Mouse (Mus musculus) bone marrow, adult 2 months (tissue): ENCODE measurements at regions not wholly inside any gene's neighbourhood (a gene's known extent, or its start where the extent isn't known, plus 50 kb on each side); places are given as distances from the start of the nearest gene placed in this dataset.

Experiments used
- H3K27ac ChIP-seq: fragments of 200-500 bp; 2 replicates; pipeline ENCODE4 v1.5.1; 2012; ENCODE audit warnings: low read depth, mild to moderate bottlenecking, control low read depth, inconsistent platforms, low read length; ENCODE audit not compliant: control insufficient read depth, poor library complexity, insufficient read depth
- H3K4me1 ChIP-seq: fragments of 200-500 bp; 2 replicates; pipeline ENCODE4 v1.6.1; 2011; ENCODE audit warnings: low read length; ENCODE audit not compliant: control insufficient read depth, insufficient read depth
- H3K4me3 ChIP-seq: fragments of 200-500 bp; replicated peaks from 2 replicates; pipeline ENCODE3; 2011; ENCODE audit warnings: mild to moderate bottlenecking, low read depth, low read length, control low read depth; ENCODE audit not compliant: control insufficient read depth
- CTCF ChIP-seq: fragments of 200-500 bp; IDR thresholded peaks from 2 replicates; pipeline ENCODE4 v1.5.1; 2011; ENCODE audit warnings: low read length, control low read depth; ENCODE audit not compliant: control insufficient read depth, insufficient read depth
- POLR2A ChIP-seq: fragments of 200-500 bp; IDR thresholded peaks from 2 replicates; pipeline ENCODE4 v1.6.1; 2011; ENCODE audit warnings: low read depth, mild to moderate bottlenecking, control low read depth, low read length, borderline replicate concordance; ENCODE audit not compliant: control insufficient read depth
- WGBS: fragments of 180-500 bp; shearing (Covaris S2); methylation state at CpG from one replicate; pipeline ENCODE4 v1.1.7; 2018; 5-methylcytosine and 5-hydroxymethylcytosine counted together

DNA sequence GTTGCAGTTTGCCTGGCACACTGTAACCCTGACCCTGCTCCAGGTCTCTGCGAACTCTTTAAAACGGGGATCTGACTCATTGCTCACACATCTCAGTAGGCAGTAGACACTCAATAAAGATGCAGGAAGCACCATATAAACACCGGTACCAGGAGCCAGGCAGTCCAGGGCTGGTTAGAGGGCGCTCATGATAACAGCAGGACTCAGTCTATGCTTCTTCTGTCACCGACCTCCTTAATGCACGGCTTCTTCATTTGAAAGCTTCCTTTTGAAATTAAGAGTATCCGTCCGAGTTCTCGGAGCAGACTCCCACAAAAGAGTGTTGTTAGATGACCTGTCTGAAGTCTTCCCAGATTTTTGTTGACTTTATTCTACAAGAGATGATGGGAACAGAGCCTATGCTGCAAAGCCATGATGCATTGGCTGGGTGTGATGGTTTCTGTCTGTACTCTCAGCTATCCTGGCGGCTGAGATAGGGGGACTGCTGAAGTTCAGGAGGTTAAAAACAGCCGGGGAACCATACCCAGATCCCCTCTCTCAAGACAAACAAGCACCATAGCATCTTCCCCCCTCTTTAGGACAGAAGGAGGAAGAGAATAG is 62.5 kb upstream of the E2f3 start:
- Histone ChIP-seq H3K4me3 (no peak overlapping the region), H3K4me1 (no peaks in the 10 kb centered on the region), H3K27ac (no peak overlapping the region)
- TF ChIP-seq CTCF (no peak), POLR2A (no peak)
- WGBS = 82% methylated on average over 11 of the region's 11 CpGs

DNA sequence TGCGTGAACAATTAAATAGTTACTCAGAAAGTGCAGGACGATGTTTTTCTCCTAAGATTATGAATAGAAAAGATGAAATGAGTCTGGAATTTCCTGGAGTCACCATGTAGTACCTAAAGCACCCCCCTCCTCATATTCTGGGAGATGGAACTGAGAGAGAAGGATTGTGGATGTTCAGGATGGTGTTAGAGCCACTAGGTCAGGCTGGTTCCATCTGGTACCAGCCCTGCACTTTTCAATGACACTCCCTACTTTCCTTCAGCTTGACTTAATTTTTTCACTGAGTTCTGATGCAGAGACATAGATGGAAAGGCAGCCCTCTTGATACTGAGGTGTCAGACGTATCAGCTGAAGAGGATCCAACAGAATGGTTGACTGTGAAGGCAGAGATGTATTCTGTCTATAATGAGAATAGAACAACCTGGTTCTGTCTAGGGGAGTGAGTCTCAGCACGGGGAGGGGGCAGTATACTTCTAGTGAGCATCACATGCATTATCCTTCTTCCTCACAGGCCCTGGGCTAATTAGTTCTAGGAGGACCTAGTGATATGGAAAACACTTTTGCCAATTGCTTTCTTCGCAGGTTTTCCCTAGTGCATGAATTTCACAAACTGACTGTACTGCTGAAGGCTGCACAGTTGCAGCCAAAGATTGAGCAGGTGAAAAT is 60.8 kb upstream of the E2f3 start:
- no peaks in the 10 kb centered on the region for H3K4me1 ChIP-seq
- TF ChIP-seq CTCF (no peak), POLR2A (no peak)
- no peak overlapping the region for H3K27ac ChIP-seq
- 81% methylated on average over 5 of the region's 5 CpGs for WGBS
- H3K4me3 ChIP-seq = no peak overlapping the region

DNA sequence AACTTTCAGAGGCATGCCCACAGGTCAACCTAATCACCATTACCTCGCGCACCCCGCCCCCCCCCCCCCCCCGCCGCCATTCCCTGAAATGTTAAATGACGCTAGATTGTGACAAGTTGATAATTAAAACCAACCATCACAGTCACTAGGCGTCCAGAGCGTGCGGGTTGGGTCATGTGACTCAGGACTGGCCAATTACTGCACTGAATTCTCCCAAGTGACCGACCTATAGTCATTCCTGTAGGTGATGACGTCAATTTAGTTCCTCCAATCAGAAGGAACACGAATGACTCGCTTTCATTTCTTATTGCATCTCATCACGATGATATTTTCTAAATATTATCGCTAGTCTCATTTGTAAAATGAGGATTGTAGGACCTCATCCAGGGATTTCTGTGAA is 60.2 kb upstream of the E2f3 start:
- Histone ChIP-seq H3K4me3 (no peak overlapping the region), H3K27ac (no peak overlapping the region), H3K4me1 (no peaks in the 10 kb centered on the region)
- 76% methylated on average over 15 of the region's 15 CpGs for WGBS
- TF ChIP-seq POLR2A = no peak
- TF ChIP-seq CTCF = no peak

DNA sequence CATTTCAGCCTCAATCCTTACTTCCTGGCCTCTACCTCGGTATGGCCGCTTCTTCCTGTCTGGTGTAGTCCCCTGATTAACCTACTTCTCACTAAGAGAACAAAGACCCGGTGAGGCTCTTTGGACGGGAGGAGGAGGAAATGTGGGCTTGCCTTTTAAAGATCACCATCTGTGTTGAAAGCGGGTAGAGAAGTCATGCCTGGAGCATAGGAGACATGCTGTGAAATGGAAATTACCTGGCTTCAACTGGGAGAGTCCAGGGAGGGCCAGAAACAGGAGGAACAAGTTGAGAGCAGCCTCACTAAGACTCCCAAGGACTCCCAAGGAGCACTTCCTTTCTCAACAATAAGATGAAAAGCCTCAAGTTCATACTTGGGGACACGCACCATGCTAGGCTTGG is 59.4 kb upstream of the E2f3 start:
- WGBS = 30% methylated on average over 6 of the region's 6 CpGs
- no peak overlapping the region for H3K4me3 ChIP-seq
- no peaks in the 10 kb centered on the region; the same call in 1 of the 2 replicates for H3K4me1 ChIP-seq
- no peak overlapping the region for H3K27ac ChIP-seq
- TF ChIP-seq CTCF = no peak
- TF ChIP-seq POLR2A = no peak

DNA sequence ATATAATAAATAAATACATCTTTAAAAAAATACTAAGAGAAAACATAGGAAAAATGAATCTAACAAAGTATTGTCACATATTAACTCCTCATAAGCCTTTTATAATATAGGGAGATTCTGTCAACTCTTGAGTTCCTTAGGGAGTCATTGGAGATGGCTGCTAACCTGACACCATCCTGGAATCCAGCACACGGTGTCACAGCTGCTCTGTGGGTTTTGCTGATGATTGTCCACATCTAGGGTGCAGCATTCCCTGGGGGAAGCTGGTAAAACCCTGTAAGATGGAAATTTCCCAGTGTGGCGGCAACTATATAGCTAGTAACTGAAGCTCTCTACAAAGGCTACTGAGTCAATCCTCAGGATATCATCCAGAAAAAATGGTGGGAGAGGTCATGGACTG is 58.9 kb upstream of the E2f3 start:
- WGBS = 80% methylated on average over 2 of the region's 2 CpGs
- TF ChIP-seq POLR2A = no peak
- no peak overlapping the region for H3K27ac ChIP-seq
- H3K4me1 ChIP-seq = no peaks in the 10 kb centered on the region; the same call in 1 of the 2 replicates
- H3K4me3 ChIP-seq = no peak overlapping the region

DNA sequence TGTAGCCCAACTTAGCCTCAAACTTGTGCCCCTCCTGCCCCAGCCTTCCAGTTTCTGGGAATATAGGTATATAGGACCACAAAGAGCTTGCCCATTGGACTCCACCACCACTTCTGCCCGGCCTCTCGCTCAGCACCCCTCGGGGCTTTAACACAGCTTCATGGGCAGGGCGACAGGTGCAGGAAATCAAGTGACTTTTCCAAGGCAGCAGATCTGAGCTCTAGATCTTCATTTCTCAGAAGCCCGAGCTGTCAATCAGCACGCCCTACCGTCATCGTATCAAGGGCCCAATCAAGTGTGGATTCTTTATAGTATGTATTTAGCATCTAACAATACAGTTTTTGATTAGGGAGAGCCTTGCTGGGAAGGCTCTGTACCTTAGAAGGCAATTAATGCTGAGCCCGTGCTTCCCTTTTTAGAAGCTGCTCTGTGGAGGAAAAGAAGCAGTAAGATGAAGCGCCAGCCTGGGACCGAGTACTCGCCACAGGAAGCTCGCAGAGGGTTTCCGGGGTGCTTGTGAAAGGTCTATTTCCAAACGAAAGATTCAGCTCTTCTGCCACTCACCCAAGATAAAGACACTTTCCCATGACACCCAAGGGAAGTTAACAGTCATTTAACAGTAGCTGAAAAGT is 56.9 kb upstream of the E2f3 start:
- Histone ChIP-seq H3K4me1 (no peaks in the 10 kb centered on the region; the same call in 1 of the 2 replicates), H3K4me3 (no peak overlapping the region), H3K27ac (peak overlapping the region; percentile 63)
- no peak for TF ChIP-seq POLR2A
- TF ChIP-seq CTCF = no peak
- WGBS = 8% methylated on average over 15 of the region's 15 CpGs

DNA sequence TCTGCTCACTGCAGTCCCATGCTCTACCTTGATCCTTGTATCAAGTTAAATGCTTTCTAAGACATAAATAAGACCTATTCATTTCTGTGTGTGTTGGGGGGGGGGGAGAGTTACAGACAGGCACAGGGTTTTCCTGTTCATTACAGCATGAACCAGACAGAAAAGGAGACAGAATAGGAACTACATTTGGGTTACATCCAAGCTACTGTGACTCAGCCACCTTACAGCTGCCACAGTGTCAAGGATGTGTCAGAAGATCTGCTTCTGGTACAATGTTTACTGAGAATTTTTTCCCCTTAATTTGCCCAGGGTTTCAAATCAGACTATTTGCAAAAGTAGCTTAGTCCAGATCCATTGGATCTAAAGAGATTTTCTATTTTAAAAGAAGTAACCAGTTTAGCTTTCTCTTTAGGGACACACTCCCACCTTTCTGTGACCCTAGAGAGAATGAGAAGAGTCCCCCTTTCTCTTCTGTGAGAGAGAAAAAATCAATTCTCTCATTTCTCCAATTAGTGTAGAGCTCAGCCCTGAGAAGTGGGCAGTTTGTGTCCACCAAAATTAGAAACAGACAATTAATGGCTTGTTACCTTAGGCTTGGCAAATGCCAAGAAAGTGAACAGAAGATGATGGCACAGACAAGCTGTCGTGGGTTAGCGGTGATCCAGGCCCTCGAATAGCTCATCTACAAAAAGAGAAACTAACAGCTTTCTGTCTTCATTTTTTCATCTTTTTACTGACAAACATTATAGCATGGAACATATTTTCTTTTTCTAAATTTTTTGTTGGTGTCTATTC is 55.8 kb upstream of the E2f3 start:
- Histone ChIP-seq H3K4me1 (no peaks in the 10 kb centered on the region; the same call in 1 of the 2 replicates), H3K4me3 (no peak overlapping the region), H3K27ac (no peak overlapping the region)
- TF ChIP-seq CTCF (no peak), POLR2A (no peak)
- WGBS = 73% methylated on average over 3 of the region's 3 CpGs

DNA sequence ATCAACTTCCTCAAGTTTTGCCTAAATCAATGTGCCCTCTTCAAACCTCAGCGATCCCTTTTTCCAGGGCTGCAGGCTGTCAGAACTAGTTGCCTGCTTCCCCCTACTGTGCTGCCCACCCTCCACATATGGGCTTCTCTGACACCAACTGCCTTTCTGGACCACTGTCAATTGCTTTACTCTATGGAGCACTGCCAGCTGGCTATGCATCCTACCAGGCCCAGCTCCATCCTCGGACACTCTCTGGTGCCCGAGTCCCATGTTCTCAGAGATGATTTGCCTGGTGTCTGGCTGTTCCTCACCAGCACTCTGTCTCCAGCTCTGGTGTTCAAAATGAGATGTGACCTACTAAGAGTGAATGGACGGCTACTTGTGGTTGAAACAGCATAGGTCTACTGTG is 54.4 kb upstream of the E2f3 start:
- Histone ChIP-seq H3K4me3 (no peak overlapping the region), H3K27ac (no peak overlapping the region), H3K4me1 (no peaks in the 10 kb centered on the region; the same call in 1 of the 2 replicates)
- TF ChIP-seq POLR2A (no peak), CTCF (no peak)
- 83% methylated on average over 4 of the region's 4 CpGs for WGBS
